Mouse (Mus musculus) liver, embryonic 12.5 days (tissue): ENCODE results near the gene Mdm2. TPM values are rescaled to one million over a fixed set of nuclear protein-coding genes. Genes with fewer than 3 reads are reported as not detected.

Source experiments
- ATAC-seq: fragments of 200-750 bp; cut with Nextera tagmentation; 2 replicates; pipeline ENCODE4 v1.8.0; 2017; ENCODE audit warnings: moderate number of reproducible peaks, mild to moderate bottlenecking, moderate library complexity
- H3K27ac ChIP-seq: fragments of 300-500 bp; sonication (generic); 2 replicates; pipeline ENCODE4 v1.5.1; 2016; ENCODE audit warnings: mild to moderate bottlenecking
- H3K27me3 ChIP-seq: fragments of 300-500 bp; sonication (generic); replicated peaks from 2 replicates; pipeline ENCODE4 v1.6.1; 2016; ENCODE audit warnings: mild to moderate bottlenecking, moderate library complexity
- H3K36me3 ChIP-seq: fragments of 300-500 bp; sonication (generic); 2 replicates; pipeline ENCODE4 v1.6.1; 2016; ENCODE audit warnings: mild to moderate bottlenecking, moderate library complexity
- H3K4me1 ChIP-seq: fragments of 300-500 bp; sonication (generic); 2 replicates; pipeline ENCODE4 v1.6.1; 2016
- H3K4me2 ChIP-seq: fragments of 300-500 bp; sonication (generic); 2 replicates; pipeline ENCODE4 v1.6.1; 2016; ENCODE audit warnings: mild to moderate bottlenecking, moderate library complexity
- H3K4me3 ChIP-seq: fragments of 300-500 bp; sonication (generic); 2 replicates; pipeline ENCODE4 v1.5.1; 2016; ENCODE audit warnings: mild to moderate bottlenecking, moderate library complexity
- H3K9ac ChIP-seq: fragments of 300-500 bp; sonication (generic); 2 replicates; pipeline ENCODE4 v1.6.1; 2016; ENCODE audit warnings: mild to moderate bottlenecking, moderate library complexity
- H3K9me3 ChIP-seq: fragments of 300-500 bp; sonication (generic); replicated peaks from 2 replicates; pipeline ENCODE4 v1.6.1; 2016; ENCODE audit warnings: mild to moderate bottlenecking, moderate library complexity
- WGBS: fragments of 180-500 bp; shearing (Covaris S2); methylation state at CpG from one replicate; pipeline ENCODE4 v1.1.7; 2016; ENCODE audit not compliant: insufficient replicate concordance; 5-methylcytosine and 5-hydroxymethylcytosine counted together
- polyA plus RNA-seq: library from polyadenylated mRNA; unstranded; fragments of >200 nt; fragmentation: Nextera tagmentation; extraction: Ambion mirVana; gene quantifications from 2 replicates; pipeline ENCODE4 v1.2.1, GENCODE M21; 2016

The Mdm2 gene
- polyA plus RNA-seq, 1 experiment from 2014 or later = 36.9 TPM

GRCm38 (mm10) chr10:117689297-117690100 is 21.1 kb downstream of the Mdm2 start:
- Histone ChIP-seq H3K4me3 (no peak overlapping the region), H3K27me3 (no peaks in the 10 kb centered on the region), H3K9me3 (no peaks in the 10 kb centered on the region), H3K4me1 (no peaks in the 10 kb centered on the region), H3K36me3 (peaks cover 58% of the 10 kb centered on the region), H3K4me2 (no peak overlapping the region), H3K9ac (no peak overlapping the region), H3K27ac (no peak overlapping the region)
- whole genome bisulfite sequencing = 95% methylated on average over 11 of the region's 11 CpGs
- ATAC-seq = no peak

- Histone ChIP-seq H3K9me3 (no peaks in the 10 kb centered on the region), H3K27ac (no peak overlapping the region), H3K4me2 (no peak overlapping the region), H3K36me3 (peaks cover 50% of the 10 kb centered on the region), H3K4me1 (no peaks in the 10 kb centered on the region), H3K27me3 (no peaks in the 10 kb centered on the region), H3K4me3 (no peak overlapping the region), H3K9ac (no peak overlapping the region)
- ATAC-seq = peak; percentile 70
- WGBS = 77% methylated on average over 13 of the region's 13 CpGs
Observed at GRCm38 (mm10) chr10:117688204-117689151, 22.1 kb downstream of the Mdm2 start.

- no peak for ATAC-seq
- WGBS = 80% methylated on average over 7 of the region's 7 CpGs
Observed at GRCm38 (mm10) chr10:117687577-117687976, 23.0 kb downstream of the Mdm2 start.

GRCm38 (mm10) chr10:117687018-117687417 is 23.5 kb downstream of the Mdm2 start:
- H3K9ac ChIP-seq = no peak overlapping the region
- ATAC-seq = no peak
- 72% methylated on average over 3 of the region's 3 CpGs for WGBS

More at GRCm38 (mm10) chr10:117687577-117687976, 23.0 kb downstream of the Mdm2 start:
- H3K9ac ChIP-seq = no peak overlapping the region
- H3K4me1 ChIP-seq = no peaks in the 10 kb centered on the region
- no peak overlapping the region for H3K4me2 ChIP-seq
- no peaks in the 10 kb centered on the region for H3K27me3 ChIP-seq
- no peak overlapping the region for H3K4me3 ChIP-seq
- H3K9me3 ChIP-seq = no peaks in the 10 kb centered on the region
- no peak overlapping the region for H3K27ac ChIP-seq
- H3K36me3 ChIP-seq = peaks cover 43% of the 10 kb centered on the region

GRCm38 (mm10) chr10:117685849-117686591 is 24.5 kb downstream of the Mdm2 start:
- H3K4me2 ChIP-seq = no peak overlapping the region
- no peak overlapping the region for H3K4me3 ChIP-seq
- H3K36me3 ChIP-seq = peaks cover 36% of the 10 kb centered on the region
- no peak overlapping the region for H3K27ac ChIP-seq
- no peak for ATAC-seq
- no peaks in the 10 kb centered on the region for H3K4me1 ChIP-seq
- 82% methylated on average over 13 of the region's 13 CpGs for WGBS
- no peaks in the 10 kb centered on the region for H3K27me3 ChIP-seq
- H3K9me3 ChIP-seq = no peaks in the 10 kb centered on the region
- no peak overlapping the region for H3K9ac ChIP-seq

More at GRCm38 (mm10) chr10:117687018-117687417, 23.5 kb downstream of the Mdm2 start:
- Histone ChIP-seq H3K36me3 (peaks cover 37% of the 10 kb centered on the region), H3K4me1 (no peaks in the 10 kb centered on the region), H3K4me3 (no peak overlapping the region), H3K4me2 (no peak overlapping the region), H3K9me3 (no peaks in the 10 kb centered on the region), H3K27me3 (no peaks in the 10 kb centered on the region), H3K27ac (no peak overlapping the region)

GRCm38 (mm10) chr10:117685171-117685848 is 25.2 kb downstream of the Mdm2 start:
- Histone ChIP-seq H3K4me3 (no peak overlapping the region), H3K4me1 (no peaks in the 10 kb centered on the region), H3K4me2 (no peak overlapping the region), H3K27ac (no peak overlapping the region), H3K36me3 (peaks cover 29% of the 10 kb centered on the region), H3K9ac (no peak overlapping the region), H3K9me3 (no peaks in the 10 kb centered on the region), H3K27me3 (no peaks in the 10 kb centered on the region)
- ATAC-seq = no peak
- 77% methylated on average over 15 of the region's 15 CpGs for WGBS

GRCm38 (mm10) chr10:117684298-117685170 is 26.0 kb downstream of the Mdm2 start:
- Histone ChIP-seq H3K36me3 (peaks cover 22% of the 10 kb centered on the region), H3K9ac (no peak overlapping the region), H3K9me3 (no peaks in the 10 kb centered on the region), H3K4me1 (no peaks in the 10 kb centered on the region), H3K27me3 (no peaks in the 10 kb centered on the region), H3K4me2 (no peak overlapping the region), H3K4me3 (no peak overlapping the region), H3K27ac (no peak overlapping the region)
- ATAC-seq = no peak
- WGBS = 69% methylated on average over 19 of the region's 19 CpGs

GRCm38 (mm10) chr10:117683734-117684037 is 26.9 kb downstream of the Mdm2 start:
- no peak for ATAC-seq
- Histone ChIP-seq H3K4me3 (no peak overlapping the region), H3K9me3 (no peaks in the 10 kb centered on the region), H3K36me3 (peaks cover 14% of the 10 kb centered on the region), H3K27me3 (no peaks in the 10 kb centered on the region), H3K9ac (no peak overlapping the region), H3K4me2 (no peak overlapping the region), H3K4me1 (peaks cover 5% of the 10 kb centered on the region), H3K27ac (no peak overlapping the region)
- WGBS = 81% methylated on average over 9 of the region's 9 CpGs

GRCm38 (mm10) chr10:117682858-117683733 is 27.5 kb downstream of the Mdm2 start:
- H3K9ac ChIP-seq = no peak overlapping the region
- peaks cover 8% of the 10 kb centered on the region for H3K36me3 ChIP-seq
- H3K4me2 ChIP-seq = no peak overlapping the region
- no peaks in the 10 kb centered on the region for H3K9me3 ChIP-seq
- no peak overlapping the region for H3K27ac ChIP-seq
- 78% methylated on average over 30 of the region's 30 CpGs for WGBS
- no peak for ATAC-seq
- H3K4me3 ChIP-seq = no peak overlapping the region
- peaks cover 11% of the 10 kb centered on the region for H3K4me1 ChIP-seq
- no peaks in the 10 kb centered on the region for H3K27me3 ChIP-seq
